Mouse (Mus musculus) lung, postnatal 0 days (tissue): ENCODE data around the gene Ephb4.

Experiments
- CTCF ChIP-seq: IDR thresholded peaks from 2 replicates; pipeline ENCODE4 v1.5.1; 2016; ENCODE audit warnings: antibody characterized with exemption, mild to moderate bottlenecking
- EP300 ChIP-seq: IDR thresholded peaks from 2 replicates; pipeline ENCODE4 v1.6.1; 2016; ENCODE audit warnings: antibody characterized with exemption, mild to moderate bottlenecking, control low read depth

DNA sequence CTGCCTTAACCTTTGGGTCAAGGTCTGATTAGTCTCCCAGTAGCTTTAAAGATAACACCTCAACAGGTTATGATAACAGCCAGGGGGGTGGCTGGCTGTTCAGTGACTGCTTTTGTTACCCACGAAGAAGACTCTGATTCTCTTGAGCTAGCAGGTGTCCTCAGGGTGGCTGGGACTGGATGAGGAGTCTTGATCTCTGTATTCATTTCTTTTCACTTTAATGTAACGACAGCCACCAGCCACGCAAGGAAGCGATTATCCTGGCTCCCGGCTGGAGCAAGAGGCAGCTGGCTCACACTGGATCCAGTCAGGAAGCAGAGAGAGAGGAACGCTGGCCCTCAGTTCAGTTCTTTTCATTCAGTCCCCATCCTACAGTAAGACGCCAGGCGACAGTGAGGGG is 12.7 kb upstream of the Ephb4 start:
- no peak for TF ChIP-seq CTCF
- TF ChIP-seq EP300 = no peak
